Mouse (Mus musculus) heart, embryonic 11.5 days (tissue): ENCODE results near the gene Steap1. TPM values are rescaled to one million over a fixed set of nuclear protein-coding genes. Genes with fewer than 3 reads are reported as not detected.

Experiments used
- ATAC-seq: fragments of 200-750 bp; cut with Nextera tagmentation; replicated peaks from 2 replicates; pipeline ENCODE4 v1.8.0; 2017; ENCODE audit warnings: moderate library complexity; ENCODE audit not compliant: insufficient number of reproducible peaks, low FRiP score, low TSS enrichment
- H3K27ac ChIP-seq: fragments of 300-500 bp; sonication (generic); 2 replicates; pipeline ENCODE4 v1.5.1; 2014; ENCODE audit warnings: mild to moderate bottlenecking, low read depth, low read length
- H3K27me3 ChIP-seq: fragments of 300-500 bp; sonication (generic); 2 replicates; pipeline ENCODE4 v1.6.1; 2014; ENCODE audit warnings: mild to moderate bottlenecking, low read length, mixed read lengths; ENCODE audit not compliant: control insufficient read depth, insufficient read depth
- H3K36me3 ChIP-seq: fragments of 300-500 bp; sonication (generic); 2 replicates; pipeline ENCODE4 v1.6.1; 2014; ENCODE audit warnings: mild to moderate bottlenecking, low read length, moderate library complexity, mixed read lengths; ENCODE audit not compliant: control insufficient read depth, insufficient read depth
- H3K4me1 ChIP-seq: fragments of 300-500 bp; sonication (generic); 2 replicates; pipeline ENCODE4 v1.6.1; 2014; ENCODE audit warnings: low read length; ENCODE audit not compliant: control insufficient read depth, insufficient read depth
- H3K4me2 ChIP-seq: fragments of 300-500 bp; sonication (generic); 2 replicates; pipeline ENCODE4 v1.6.1; 2014; ENCODE audit warnings: mild to moderate bottlenecking, moderate library complexity
- H3K4me3 ChIP-seq: fragments of 300-500 bp; sonication (generic); 2 replicates; pipeline ENCODE4 v1.5.1; 2014; ENCODE audit warnings: low read depth, low read length
- H3K9ac ChIP-seq: fragments of 300-500 bp; sonication (generic); 2 replicates; pipeline ENCODE4 v1.6.1; 2014; ENCODE audit warnings: mild to moderate bottlenecking, low read depth, low read length, moderate library complexity
- H3K9me3 ChIP-seq: fragments of 300-500 bp; sonication (generic); replicated peaks from 2 replicates; pipeline ENCODE4 v1.6.1; 2016; ENCODE audit warnings: low read length; ENCODE audit not compliant: control insufficient read depth
- WGBS: fragments of 180-500 bp; shearing (Covaris S2); extraction: QIAGEN DNeasy Blood & Tissue Kit; methylation state at CpG from one replicate; pipeline ENCODE4 v1.1.7; 2014; ENCODE audit not compliant: insufficient replicate concordance; 5-methylcytosine and 5-hydroxymethylcytosine counted together
- polyA plus RNA-seq: library from polyadenylated mRNA; unstranded; fragments of >200 nt; fragmentation: Nextera tagmentation; extraction: Ambion mirVana; gene quantifications from 2 replicates; pipeline ENCODE4 v1.2.1, GENCODE M21; 2014

Steap1 gene
- polyA plus RNA-seq, 1 experiment from 2014 or later = 3.7 TPM

GRCm38 (mm10) chr5:5729904-5730303 is 19.2 kb downstream of the Steap1 start:
- H3K4me3 ChIP-seq = no peak overlapping the region
- no peaks in the 10 kb centered on the region for H3K4me1 ChIP-seq
- H3K9ac ChIP-seq = no peak overlapping the region
- H3K27ac ChIP-seq = no peak overlapping the region
- H3K4me2 ChIP-seq = no peak overlapping the region
- ATAC-seq = no peak
- no peaks in the 10 kb centered on the region for H3K9me3 ChIP-seq
- H3K36me3 ChIP-seq = no peaks in the 10 kb centered on the region
- no peaks in the 10 kb centered on the region for H3K27me3 ChIP-seq
- 84% methylated on average over 4 of the region's 4 CpGs for WGBS

- Histone ChIP-seq H3K4me2 (no peak overlapping the region), H3K4me1 (no peaks in the 10 kb centered on the region), H3K27ac (no peak overlapping the region), H3K27me3 (no peaks in the 10 kb centered on the region), H3K9me3 (no peaks in the 10 kb centered on the region), H3K9ac (no peak overlapping the region), H3K36me3 (no peaks in the 10 kb centered on the region), H3K4me3 (no peak overlapping the region)
- ATAC-seq = no peak
- WGBS = 85% methylated on average over 7 of the region's 7 CpGs
Measured at GRCm38 (mm10) chr5:5722217-5722616, 26.9 kb downstream of the Steap1 start.

- Histone ChIP-seq H3K9ac (no peak overlapping the region), H3K36me3 (no peaks in the 10 kb centered on the region), H3K27ac (no peak overlapping the region), H3K9me3 (no peaks in the 10 kb centered on the region), H3K4me2 (no peak overlapping the region), H3K4me3 (no peak overlapping the region), H3K27me3 (no peaks in the 10 kb centered on the region), H3K4me1 (no peaks in the 10 kb centered on the region)
- 62% methylated on average over 4 of the region's 4 CpGs for WGBS
- no peak for ATAC-seq
Measured at GRCm38 (mm10) chr5:5711032-5711431, 38.1 kb downstream of the Steap1 start.

GRCm38 (mm10) chr5:5707341-5708278 is 41.5 kb downstream of the Steap1 start:
- Histone ChIP-seq H3K9me3 (no peaks in the 10 kb centered on the region), H3K9ac (no peak overlapping the region), H3K4me1 (no peaks in the 10 kb centered on the region), H3K27me3 (no peaks in the 10 kb centered on the region), H3K4me2 (no peak overlapping the region), H3K27ac (no peak overlapping the region), H3K4me3 (no peak overlapping the region), H3K36me3 (no peaks in the 10 kb centered on the region)
- WGBS = 55% methylated on average over 13 of the region's 13 CpGs
- no peak for ATAC-seq

GRCm38 (mm10) chr5:5705019-5705418 is 44.1 kb downstream of the Steap1 start:
- no peaks in the 10 kb centered on the region for H3K27me3 ChIP-seq
- H3K27ac ChIP-seq = no peak overlapping the region
- ATAC-seq = no peak

GRCm38 (mm10) chr5:5700386-5700785 is 48.7 kb downstream of the Steap1 start:
- 96% methylated on average over 2 of the region's 2 CpGs for WGBS
- Histone ChIP-seq H3K27me3 (no peaks in the 10 kb centered on the region), H3K9ac (no peak overlapping the region), H3K4me1 (no peaks in the 10 kb centered on the region), H3K9me3 (no peaks in the 10 kb centered on the region), H3K4me2 (no peak overlapping the region), H3K36me3 (no peaks in the 10 kb centered on the region), H3K4me3 (no peak overlapping the region), H3K27ac (no peak overlapping the region)
- ATAC-seq = no peak

More at GRCm38 (mm10) chr5:5705019-5705418, 44.1 kb downstream of the Steap1 start:
- 54% methylated on average over 2 of the region's 2 CpGs for WGBS
- Histone ChIP-seq H3K9ac (no peak overlapping the region), H3K4me1 (no peaks in the 10 kb centered on the region), H3K4me2 (no peak overlapping the region), H3K36me3 (no peaks in the 10 kb centered on the region), H3K9me3 (no peaks in the 10 kb centered on the region), H3K4me3 (no peak overlapping the region)

- H3K27ac ChIP-seq = no peak overlapping the region
- no peaks in the 10 kb centered on the region for H3K4me1 ChIP-seq
- 32% methylated on average over 3 of the region's 3 CpGs for WGBS
- no peak overlapping the region for H3K4me2 ChIP-seq
- H3K4me3 ChIP-seq = no peak overlapping the region
- H3K27me3 ChIP-seq = no peaks in the 10 kb centered on the region
- ATAC-seq = no peak
- no peak overlapping the region for H3K9ac ChIP-seq
- H3K36me3 ChIP-seq = no peaks in the 10 kb centered on the region
- H3K9me3 ChIP-seq = no peaks in the 10 kb centered on the region
Measured at GRCm38 (mm10) chr5:5698830-5699229, 50.3 kb downstream of the Steap1 start.

- Histone ChIP-seq H3K9me3 (no peaks in the 10 kb centered on the region), H3K4me2 (no peak overlapping the region), H3K4me1 (no peaks in the 10 kb centered on the region), H3K4me3 (no peak overlapping the region), H3K27me3 (no peaks in the 10 kb centered on the region), H3K9ac (no peak overlapping the region), H3K27ac (no peak overlapping the region), H3K36me3 (no peaks in the 10 kb centered on the region)
- no peak for ATAC-seq
- WGBS = 88% methylated on average over 5 of the region's 5 CpGs
Measured at GRCm38 (mm10) chr5:5695401-5695942, 53.7 kb downstream of the Steap1 start.
